Mouse (Mus musculus) G1E (cell line): Measurements from ENCODE around the gene Gpha2.

Experiments used
- CTCF ChIP-seq: IDR thresholded peaks from 2 replicates; pipeline ENCODE4 v1.5.1; 2012; ENCODE audit warnings: low read depth, low read length, inconsistent platforms, mixed read lengths
- GATA1 ChIP-seq: IDR thresholded peaks from 2 replicates; pipeline ENCODE4 v1.6.1; 2012; ENCODE audit warnings: borderline replicate concordance, low read length, inconsistent platforms, mixed read lengths
- GATA2 ChIP-seq: IDR thresholded peaks from 2 replicates; pipeline ENCODE4 v1.6.1; 2012; ENCODE audit warnings: low read depth, low read length, inconsistent platforms, borderline replicate concordance
- TAL1 ChIP-seq: conservative IDR thresholded peaks from 2 replicates; pipeline ENCODE4 v1.6.1; 2012; ENCODE audit warnings: low read depth, low read length, inconsistent platforms, mixed read lengths

GRCm38 (mm10) chr19:6236053-6236441 lies 9.9 kb downstream of the Gpha2 start:
- no peak for TF ChIP-seq CTCF
- no peak for TF ChIP-seq GATA1
- TF ChIP-seq TAL1: no peak
- no peak for TF ChIP-seq GATA2
